Mouse (Mus musculus): ENCODE measurements around the gene Det1. TPM values are rescaled to one million over a fixed set of nuclear protein-coding genes. Genes with fewer than 3 reads are reported as not detected.
A peak's percentile ranks its signal among the peaks of the same experiment; 100 is the strongest.

Gene Det1
- polyA plus RNA-seq, 1 experiment from 2014 or later, result 7.8 TPM

GRCm38 (mm10) chr7:78863796-78864445 is 16.9 kb upstream of the Det1 start:
- TF ChIP-seq EP300 (IDR thresholded peaks at IDR 0.05), result no peak
- TF ChIP-seq CTCF (IDR thresholded peaks at IDR 0.05), result no peak
- Histone ChIP-seq H3K27me3 (replicated peaks; ENCODE audit: insufficient read depth, low read length) (no peaks in the 10 kb centered on the region), H3K4me1 (ENCODE audit: insufficient read depth, low read depth, low read length) (no peaks in the 10 kb centered on the region), H3K4me3 (ENCODE audit: low read depth, low read length) (no peak overlapping the region), H3K27ac (ENCODE audit: low read length) (no peak overlapping the region), H3K9ac (replicated peaks; ENCODE audit: low read depth) (no peak overlapping the region), H3K4me2 (replicated peaks; ENCODE audit: low read depth, low read length) (no peak overlapping the region), H3K9me3 (ENCODE audit: low read length) (no peaks in the 10 kb centered on the region), H3K36me3 (ENCODE audit: insufficient read depth, low read length) (no peaks in the 10 kb centered on the region)
- DNase-seq (ENCODE audit: low spot score), result no peak
- ATAC-seq, result no peak
- 60% methylated on average over 7 of the region's 7 CpGs for WGBS

GRCm38 (mm10) chr7:78855044-78855655 is 8.1 kb upstream of the Det1 start:
- Histone ChIP-seq H3K4me2 (replicated peaks; ENCODE audit: low read depth, low read length) (no peak overlapping the region), H3K9ac (replicated peaks; ENCODE audit: low read depth) (no peak overlapping the region), H3K9me3 (ENCODE audit: low read length) (no peaks in the 10 kb centered on the region), H3K27ac (ENCODE audit: low read length) (no peak overlapping the region), H3K36me3 (ENCODE audit: insufficient read depth, low read length) (no peaks in the 10 kb centered on the region), H3K4me3 (ENCODE audit: low read depth, low read length) (no peak overlapping the region), H3K27me3 (replicated peaks; ENCODE audit: insufficient read depth, low read length) (no peaks in the 10 kb centered on the region), H3K4me1 (ENCODE audit: insufficient read depth, low read depth, low read length) (no peaks in the 10 kb centered on the region)
- no peak for ATAC-seq
- WGBS, result 52% methylated on average over 5 of the region's 5 CpGs
- TF ChIP-seq EP300 (IDR thresholded peaks at IDR 0.05) (no peak), CTCF (IDR thresholded peaks at IDR 0.05) (no peak)
- DNase-seq (ENCODE audit: low spot score), result no peak

GRCm38 (mm10) chr7:78854051-78854450 is 7.0 kb upstream of the Det1 start:
- Histone ChIP-seq H3K4me1 (ENCODE audit: insufficient read depth, low read depth, low read length) (no peaks in the 10 kb centered on the region), H3K27ac (ENCODE audit: low read length) (no peak overlapping the region), H3K9ac (replicated peaks; ENCODE audit: low read depth) (no peak overlapping the region), H3K27me3 (replicated peaks; ENCODE audit: insufficient read depth, low read length) (no peaks in the 10 kb centered on the region), H3K9me3 (ENCODE audit: low read length) (no peaks in the 10 kb centered on the region), H3K4me3 (ENCODE audit: low read depth, low read length) (no peak overlapping the region), H3K36me3 (ENCODE audit: insufficient read depth, low read length) (no peaks in the 10 kb centered on the region), H3K4me2 (replicated peaks; ENCODE audit: low read depth, low read length) (no peak overlapping the region)
- DNase-seq (ENCODE audit: low spot score) (no peak), ATAC-seq (no peak)
- 50% methylated on average over 4 of the region's 4 CpGs for WGBS
- no peak for TF ChIP-seq CTCF (IDR thresholded peaks at IDR 0.05)
- TF ChIP-seq EP300 (IDR thresholded peaks at IDR 0.05), result no peak

GRCm38 (mm10) chr7:78846066-78846716 is 872 bp downstream of the Det1 start:
- Histone ChIP-seq H3K4me3 (ENCODE audit: low read depth, low read length) (peak overlapping the region; percentile 89), H3K36me3 (ENCODE audit: insufficient read depth, low read length) (peaks cover 12% of the 10 kb centered on the region), H3K27ac (ENCODE audit: low read length) (no peak overlapping the region; the same call in 1 of the 2 replicates), H3K9me3 (ENCODE audit: low read length) (no peaks in the 10 kb centered on the region), H3K4me2 (replicated peaks; ENCODE audit: low read depth, low read length) (peak overlapping the region; percentile 66), H3K9ac (replicated peaks; ENCODE audit: low read depth) (peak overlapping the region; percentile 80), H3K4me1 (ENCODE audit: insufficient read depth, low read depth, low read length) (no peaks in the 10 kb centered on the region), H3K27me3 (replicated peaks; ENCODE audit: insufficient read depth, low read length) (no peaks in the 10 kb centered on the region)
- no peak for ATAC-seq
- TF ChIP-seq CTCF (IDR thresholded peaks at IDR 0.05) (no peak), EP300 (IDR thresholded peaks at IDR 0.05) (no peak)
- 35% methylated on average over 12 of the region's 12 CpGs for WGBS
- peak; percentile 7 for DNase-seq (ENCODE audit: low spot score)

- no peak for DNase-seq (ENCODE audit: low spot score)
- H3K9me3 ChIP-seq (ENCODE audit: low read length), result no peaks in the 10 kb centered on the region
- no peak overlapping the region for H3K27ac ChIP-seq (ENCODE audit: low read length)
- H3K9ac ChIP-seq (replicated peaks; ENCODE audit: low read depth), result no peak overlapping the region
- no peaks in the 10 kb centered on the region for H3K4me1 ChIP-seq (ENCODE audit: insufficient read depth, low read depth, low read length)
- TF ChIP-seq EP300 (IDR thresholded peaks at IDR 0.05) (no peak), CTCF (IDR thresholded peaks at IDR 0.05) (no peak)
- no peak overlapping the region for H3K4me3 ChIP-seq (ENCODE audit: low read depth, low read length)
- peaks cover 20% of the 10 kb centered on the region for H3K36me3 ChIP-seq (ENCODE audit: insufficient read depth, low read length)
- 73% methylated on average over 5 of the region's 5 CpGs for WGBS
- H3K27me3 ChIP-seq (replicated peaks; ENCODE audit: insufficient read depth, low read length), result no peaks in the 10 kb centered on the region
- no peak for ATAC-seq
- H3K4me2 ChIP-seq (replicated peaks; ENCODE audit: low read depth, low read length), result no peak overlapping the region
Observed at GRCm38 (mm10) chr7:78841601-78842000, 5.5 kb downstream of the Det1 start.

GRCm38 (mm10) chr7:78837250-78837649 is 9.8 kb downstream of the Det1 start:
- Histone ChIP-seq H3K9me3 (ENCODE audit: low read length) (no peaks in the 10 kb centered on the region), H3K4me1 (ENCODE audit: insufficient read depth, low read depth, low read length) (no peaks in the 10 kb centered on the region), H3K4me3 (ENCODE audit: low read depth, low read length) (no peak overlapping the region), H3K27me3 (replicated peaks; ENCODE audit: insufficient read depth, low read length) (no peaks in the 10 kb centered on the region), H3K36me3 (ENCODE audit: insufficient read depth, low read length) (peaks cover 7% of the 10 kb centered on the region; the same call in 1 of the 2 replicates), H3K9ac (replicated peaks; ENCODE audit: low read depth) (no peak overlapping the region), H3K27ac (ENCODE audit: low read length) (no peak overlapping the region), H3K4me2 (replicated peaks; ENCODE audit: low read depth, low read length) (no peak overlapping the region)
- no peak for ATAC-seq
- WGBS, result 84% methylated on average over 4 of the region's 4 CpGs
- DNase-seq (ENCODE audit: low spot score), result no peak
- TF ChIP-seq CTCF (IDR thresholded peaks at IDR 0.05) (no peak), EP300 (IDR thresholded peaks at IDR 0.05) (no peak)

Measured in lung, postnatal 0 days (tissue).